Mouse (Mus musculus) hindbrain, embryonic 11.5 days (tissue): ENCODE measurements around the gene Upf3a. TPM values are rescaled to one million over a fixed set of nuclear protein-coding genes. Genes with fewer than 3 reads are reported as not detected.
A peak's percentile ranks its signal among the peaks of the same experiment; 100 is the strongest.
"Not testable (repeated sequence)": the region's sequence is repeated elsewhere in the genome, so short reads cannot be mapped to it uniquely, and the experiment has no call there.

Experiments used
- ATAC-seq: fragments of 200-750 bp; cut with Nextera tagmentation; 2 replicates; pipeline ENCODE4 v1.8.0; 2017; ENCODE audit warnings: mild to moderate bottlenecking, moderate TSS enrichment, moderate library complexity; ENCODE audit not compliant: low FRiP score
- DNase-seq: peaks from one replicate; pipeline ENCODE4 v3.0.0-alpha.2; 2015; ENCODE audit warnings: low spot score
- H3K27ac ChIP-seq: fragments of 300-500 bp; sonication (generic); 2 replicates; pipeline ENCODE4 v1.5.1; 2014; ENCODE audit warnings: mild to moderate bottlenecking, low read depth, low read length
- H3K27me3 ChIP-seq: fragments of 300-500 bp; sonication (generic); 2 replicates; pipeline ENCODE4 v1.6.1; 2014; ENCODE audit warnings: mild to moderate bottlenecking, low read length, moderate library complexity, mixed read lengths; ENCODE audit not compliant: control insufficient read depth, insufficient read depth
- H3K36me3 ChIP-seq: fragments of 300-500 bp; sonication (generic); 2 replicates; pipeline ENCODE4 v1.6.1; 2014; ENCODE audit warnings: mild to moderate bottlenecking, low read length, moderate library complexity, mixed read lengths; ENCODE audit not compliant: control insufficient read depth, insufficient read depth
- H3K4me1 ChIP-seq: fragments of 300-500 bp; sonication (generic); replicated peaks from 2 replicates; pipeline ENCODE4 v1.6.1; 2014; ENCODE audit warnings: low read length, mixed read lengths; ENCODE audit not compliant: control insufficient read depth, insufficient read depth
- H3K4me2 ChIP-seq: fragments of 300-500 bp; sonication (generic); replicated peaks from 2 replicates; pipeline ENCODE4 v1.6.1; 2014; ENCODE audit warnings: mild to moderate bottlenecking, low read depth, low read length
- H3K4me3 ChIP-seq: fragments of 300-500 bp; sonication (generic); 2 replicates; pipeline ENCODE4 v1.5.1; 2014; ENCODE audit warnings: low read depth, low read length
- H3K9ac ChIP-seq: fragments of 300-500 bp; sonication (generic); 2 replicates; pipeline ENCODE4 v1.6.1; 2014; ENCODE audit warnings: low read depth, low read length
- H3K9me3 ChIP-seq: fragments of 300-500 bp; sonication (generic); 2 replicates; pipeline ENCODE4 v1.6.1; 2016; ENCODE audit warnings: low read length; ENCODE audit not compliant: control insufficient read depth
- WGBS: fragments of 180-500 bp; shearing (Covaris S2); extraction: QIAGEN DNeasy Blood & Tissue Kit; methylation state at CpG from one replicate; pipeline ENCODE4 v1.1.7; 2014; 5-methylcytosine and 5-hydroxymethylcytosine counted together
- polyA plus RNA-seq: library from polyadenylated mRNA; unstranded; fragments of >200 nt; fragmentation: Nextera tagmentation; extraction: Ambion mirVana; gene quantifications from 2 replicates; pipeline ENCODE4 v1.2.1, GENCODE M21; 2014

Gene Upf3a
- polyA plus RNA-seq, result 40.3 and 43.7 TPM in 2 replicates

DNA sequence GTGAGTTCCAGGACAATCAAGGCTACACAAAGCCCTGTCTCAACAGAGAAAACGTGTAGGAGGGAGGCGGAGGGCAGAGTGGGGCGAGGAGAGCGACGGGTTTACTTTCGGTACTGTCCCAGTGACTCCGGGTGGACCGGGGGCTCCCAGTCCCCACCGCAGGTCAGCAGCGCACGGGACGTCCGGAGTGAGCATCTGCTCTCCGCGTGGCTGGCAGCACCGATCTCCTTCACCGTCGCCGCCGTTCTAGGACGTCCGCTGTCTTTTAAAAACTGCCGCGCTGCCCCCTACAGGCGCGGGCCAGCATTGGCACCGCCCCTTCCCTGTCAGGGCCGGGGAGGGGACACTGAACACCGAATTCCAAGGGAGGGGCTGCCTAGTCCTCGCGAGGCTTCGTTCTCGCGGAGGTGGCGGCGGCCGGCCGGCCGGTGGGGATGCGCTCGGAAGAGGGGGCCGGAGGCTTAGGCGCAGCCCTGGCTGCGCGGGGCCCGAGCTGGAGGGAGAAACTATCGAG is at the start of gene Upf3a:
Gene Upf3a, plus strand, starts transcription at position 366 of the 514 bp plus-strand sequence.
- peak within 1 kb of the TSS; percentile 96 for H3K9ac ChIP-seq
- peak within 1 kb of the TSS; percentile 60 for H3K4me2 ChIP-seq
- H3K27me3 ChIP-seq, result no peaks in the 10 kb centered on the region
- H3K4me3 ChIP-seq, result peak within 1 kb of the TSS; percentile 65
- peak within 1 kb of the TSS; percentile 98 for H3K27ac ChIP-seq
- WGBS, result under 1% methylated on average over 47 of the region's 47 CpGs
- DNase-seq (peak; percentile 95), ATAC-seq (peak; percentile 94)
- H3K9me3 ChIP-seq, result no peaks in the 10 kb centered on the region
- peaks cover 7% of the 10 kb centered on the region; the same call in 1 of the 2 replicates for H3K36me3 ChIP-seq
- H3K4me1 ChIP-seq, result no peaks in the 10 kb centered on the region

- H3K36me3 ChIP-seq, result no peaks in the 10 kb centered on the region
- 54% methylated on average over 6 of the region's 6 CpGs for WGBS
- DNase-seq (peak; percentile 10), ATAC-seq (no peak)
- no peak overlapping the region for H3K9ac ChIP-seq
- H3K4me2 ChIP-seq, result no peak overlapping the region
- H3K27ac ChIP-seq, result no peak overlapping the region
- no peaks in the 10 kb centered on the region for H3K4me1 ChIP-seq
- H3K4me3 ChIP-seq, result no peak overlapping the region
- no peaks in the 10 kb centered on the region for H3K9me3 ChIP-seq
- H3K27me3 ChIP-seq, result no peaks in the 10 kb centered on the region
These were observed 45.1 kb upstream of the Upf3a start for GRCm38 (mm10) chr8:13740323-13740770.

DNA sequence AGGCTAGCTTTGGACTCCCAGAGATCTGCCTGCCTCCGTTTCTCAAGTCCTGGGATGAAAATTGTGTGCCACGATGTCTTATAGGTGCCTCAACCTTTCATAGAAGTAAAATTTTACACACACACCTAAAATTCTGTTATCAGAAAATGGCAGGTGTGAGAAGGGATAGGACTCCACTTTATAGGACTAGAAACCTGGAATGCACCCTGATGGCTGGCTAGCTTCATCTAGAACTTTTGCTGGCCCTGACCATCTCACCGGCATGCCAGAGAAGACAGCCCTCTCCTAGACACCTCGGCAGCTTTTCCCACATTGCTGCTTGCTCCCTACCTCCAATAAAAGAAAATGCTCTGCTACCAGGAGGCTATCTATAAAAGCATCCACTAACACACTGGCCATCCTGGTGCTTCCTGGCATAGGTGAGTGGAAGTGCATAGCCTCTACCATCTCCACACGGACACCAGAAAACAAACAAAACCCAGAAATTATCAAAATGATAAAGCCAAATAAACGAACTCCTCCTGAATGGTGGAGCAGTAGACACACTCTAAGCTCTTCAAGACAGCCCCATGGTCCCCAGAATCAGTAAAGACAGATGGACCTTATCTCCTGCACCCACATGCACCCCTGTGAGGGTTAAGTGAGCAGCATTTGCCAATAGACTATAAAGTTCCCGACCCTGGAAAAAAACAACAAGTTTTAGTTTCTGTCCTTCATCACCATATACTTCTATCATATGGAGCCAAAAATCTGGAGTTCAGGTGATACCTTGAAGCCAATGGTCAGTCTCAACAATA is 44.4 kb upstream of the Upf3a start:
- Histone ChIP-seq H3K27ac (no peak overlapping the region), H3K27me3 (no peaks in the 10 kb centered on the region), H3K4me3 (no peak overlapping the region), H3K36me3 (no peaks in the 10 kb centered on the region), H3K4me1 (no peaks in the 10 kb centered on the region), H3K9ac (no peak overlapping the region), H3K4me2 (no peak overlapping the region), H3K9me3 (no peaks in the 10 kb centered on the region)
- DNase-seq (no peak), ATAC-seq (no peak)
- 87% methylated on average over 7 of the region's 7 CpGs for WGBS

- H3K27ac ChIP-seq, ATAC-seq, H3K9ac ChIP-seq, H3K4me3 ChIP-seq, DNase-seq, H3K9me3 ChIP-seq, H3K4me2 ChIP-seq, H3K4me1 ChIP-seq, H3K27me3 ChIP-seq, H3K36me3 ChIP-seq: not testable (repeated sequence)
- 89% methylated on average over 5 of the region's 6 CpGs for WGBS
These were observed 39.2 kb upstream of the Upf3a start for GRCm38 (mm10) chr8:13746212-13746611.

DNA sequence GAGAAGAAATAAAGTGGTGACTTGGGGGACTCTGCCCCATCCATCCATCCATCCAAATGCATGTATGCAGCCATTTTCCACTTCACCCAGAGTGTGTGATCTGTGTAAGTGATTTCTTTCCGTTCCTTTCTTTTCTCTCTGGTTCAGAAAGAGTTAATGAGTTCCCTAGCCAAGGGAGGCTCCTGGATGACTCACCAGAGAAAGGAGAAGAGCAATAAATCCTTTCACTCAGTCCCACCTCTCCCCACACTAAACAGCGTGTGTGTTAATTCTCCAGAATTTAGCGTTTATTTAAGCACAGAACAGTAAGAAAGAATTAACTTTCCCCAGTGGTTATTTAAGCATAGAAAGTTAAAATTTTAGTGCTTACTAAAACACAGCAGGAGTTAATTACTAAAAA is 37.8 kb upstream of the Upf3a start:
- Histone ChIP-seq H3K27me3 (no peaks in the 10 kb centered on the region), H3K27ac (no peak overlapping the region), H3K4me1 (no peaks in the 10 kb centered on the region), H3K4me2 (no peak overlapping the region), H3K9me3 (no peaks in the 10 kb centered on the region), H3K36me3 (no peaks in the 10 kb centered on the region), H3K4me3 (no peak overlapping the region), H3K9ac (no peak overlapping the region)
- DNase-seq (no peak), ATAC-seq (no peak)
- WGBS, result 39% methylated on average over 3 of the region's 3 CpGs

DNA sequence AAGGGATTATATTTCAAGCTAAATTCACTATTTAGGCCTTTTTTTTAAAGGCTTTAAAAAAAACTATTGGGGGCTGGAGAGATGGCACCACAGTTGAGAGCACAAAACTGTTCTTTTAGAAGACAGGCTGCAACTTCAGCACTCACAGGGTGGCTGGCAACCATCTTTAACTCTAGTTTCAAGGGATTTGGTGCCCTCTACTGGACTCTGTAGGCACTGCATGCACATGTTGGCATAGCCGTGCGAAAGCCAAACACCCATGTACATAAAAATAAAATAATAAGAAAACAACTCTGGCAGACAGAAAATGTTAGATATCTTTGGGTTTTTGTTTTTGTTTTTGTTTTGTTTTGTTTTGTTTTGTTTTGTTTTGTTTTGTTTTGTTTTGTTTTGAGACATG is 31.7 kb upstream of the Upf3a start:
- WGBS, result 32% methylated on average over 2 of the region's 2 CpGs
- H3K9ac ChIP-seq, result no peak overlapping the region
- no peak overlapping the region for H3K4me2 ChIP-seq
- no peak overlapping the region for H3K4me3 ChIP-seq
- no peaks in the 10 kb centered on the region; the same call in 1 of the 2 replicates for H3K4me1 ChIP-seq
- no peaks in the 10 kb centered on the region for H3K36me3 ChIP-seq
- H3K9me3 ChIP-seq, result no peaks in the 10 kb centered on the region
- DNase-seq (peak; percentile 88), ATAC-seq (no peak)
- no peak overlapping the region for H3K27ac ChIP-seq
- no peaks in the 10 kb centered on the region for H3K27me3 ChIP-seq

DNA sequence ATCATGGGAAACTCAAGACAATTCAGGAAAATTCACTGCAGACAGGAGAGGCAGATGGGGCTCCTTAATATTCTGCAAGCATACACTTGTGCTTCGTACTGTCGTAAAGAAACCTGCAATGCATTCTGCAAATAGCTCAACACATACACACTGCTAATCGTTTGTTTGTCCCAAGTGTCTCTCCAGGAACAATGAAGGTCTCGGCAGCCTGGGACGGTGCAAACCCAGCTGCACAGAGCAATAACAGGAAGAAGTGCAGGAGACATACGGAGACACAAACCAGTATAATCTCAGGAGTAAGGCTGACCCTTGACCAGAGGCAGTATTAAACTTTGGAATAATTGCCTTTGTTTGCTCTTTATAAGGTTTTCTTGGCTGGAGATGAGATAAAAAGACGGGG is 28.9 kb upstream of the Upf3a start:
- 83% methylated on average over 7 of the region's 7 CpGs for WGBS
- no peak for ATAC-seq
- H3K9me3 ChIP-seq, result no peaks in the 10 kb centered on the region
- H3K9ac ChIP-seq, result no peak overlapping the region
- H3K4me2 ChIP-seq, result no peak overlapping the region
- H3K27me3 ChIP-seq, result no peaks in the 10 kb centered on the region
- DNase-seq, result no peak
- H3K36me3 ChIP-seq, result 0 out of 2 replicates have a peak, but pooled peaks cover 3% of the 10 kb centered on the region
- no peak overlapping the region for H3K4me3 ChIP-seq
- H3K4me1 ChIP-seq, result peaks cover 2% of the 10 kb centered on the region; the same call in 1 of the 2 replicates
- no peak overlapping the region for H3K27ac ChIP-seq

- WGBS, result 10% methylated on average over 35 of the region's 40 CpGs
These were observed 28.2 kb upstream of the Upf3a start, which contains the start of gene Cdc16 for GRCm38 (mm10) chr8:13756982-13757804. Gene Cdc16 (plus strand): TSS chr8:13757676.

More at GRCm38 (mm10) chr8:13756982-13757804, 28.2 kb upstream of the Upf3a start, which contains the start of gene Cdc16:
- 0 out of 2 replicates have a peak, but pooled peaks cover 3% of the 10 kb centered on the region for H3K36me3 ChIP-seq
- H3K4me2 ChIP-seq, result peak within 1 kb of the TSS; percentile 74
- H3K9me3 ChIP-seq, result no peaks in the 10 kb centered on the region
- peaks cover 2% of the 10 kb centered on the region; the same call in 1 of the 2 replicates for H3K4me1 ChIP-seq
- H3K27me3 ChIP-seq, result no peaks in the 10 kb centered on the region
- H3K9ac ChIP-seq, result peak within 1 kb of the TSS; percentile 94
- DNase-seq (peak; percentile 96), ATAC-seq (peak; percentile 96)
- peak within 1 kb of the TSS; percentile 100 for H3K4me3 ChIP-seq
- H3K27ac ChIP-seq, result 0 out of 2 replicates have a peak within 1 kb of the TSS, but pooled peaks have one; percentile 17
